21 mouse cellular contexts compared by ENCODE assay signal in the genomic region with DNA sequence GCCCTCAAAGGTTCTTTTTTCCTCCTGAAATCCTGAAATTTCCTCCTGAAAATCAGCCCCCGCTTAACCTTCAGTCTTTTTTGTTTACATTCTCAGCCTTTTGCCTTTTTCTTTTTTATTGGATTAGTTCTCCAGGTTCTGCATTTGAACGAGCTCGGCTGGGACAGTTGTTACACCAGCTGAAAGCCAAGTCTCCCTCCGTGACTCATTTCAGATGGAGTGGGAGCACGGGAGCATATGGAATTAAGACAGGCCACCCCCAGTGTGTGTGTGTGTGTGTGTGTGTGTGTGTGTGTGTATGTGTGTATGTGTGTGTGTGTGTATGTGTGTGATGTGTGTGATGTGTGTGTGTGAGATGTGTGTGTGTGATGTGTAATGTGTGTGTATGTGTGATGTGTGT. TPM values are rescaled to one million over a fixed set of nuclear protein-coding genes. Genes with fewer than 3 reads are reported as not detected.
DNase-seq lines count a peak whose midpoint lies in the region; TF ChIP-seq lines count a peak whose summit lies in the region.
"Had no signal": no experiment of that assay in that cellular context is flagged by ENCODE, and none has a peak within 500 bp of the region (broad histone marks: within the 10 kb centered on the region; RNA-seq: fewer than 3 reads in every experiment).

No protein-coding gene starts in this region.

- H3K4me3 ChIP-seq in left cerebral cortex, adult 2 months, result no peak overlapping the region
- H3K4me3 ChIP-seq: forebrain, embryonic 10.5 days; forebrain, embryonic 13.5 days; gastrocnemius, adult 2 months; hindbrain, embryonic 12.5 days; hindbrain, embryonic 15.5 days had no signal

- no peak for TF ChIP-seq CTCF in left cerebral cortex, adult 2 months (IDR thresholded peaks at IDR 0.05)

- no peak overlapping the region for H3K27ac ChIP-seq in left cerebral cortex, adult 2 months
- H3K27ac ChIP-seq: forebrain, embryonic 10.5 days; forebrain, embryonic 13.5 days; gastrocnemius, adult 2 months; hindbrain, embryonic 12.5 days; hindbrain, embryonic 15.5 days had no signal

- peak; percentile 46 to 61 for DNase-seq in frontal cortex, adult 2 months (ENCODE audit: extremely low spot score in 1 of 2, low spot score in 1 of 2)
- DNase-seq in frontal cortex, postnatal 25 days (ENCODE audit: low spot score in 2 of 2), result no peak
- DNase-seq in left cerebral cortex, adult 18-20 months (ENCODE audit: low spot score in 2 of 2), result peak; percentile 40 to 43
- no peak for DNase-seq in left cerebral cortex, adult 2 months (ENCODE audit: extremely low spot score in 1 of 2, low spot score in 2 of 2)
- DNase-seq in left cerebral cortex, postnatal 36 days (ENCODE audit: low spot score in 2 of 2), result peak; percentile 28 to 35
- DNase-seq in left cerebral cortex, postnatal 10 days (ENCODE audit: extremely low spot score in 1 of 2, low spot score in 2 of 2), result no peak
- peak; percentile 30 for DNase-seq in right cerebral cortex, postnatal 25 days
- no peak for DNase-seq in right cerebral cortex, postnatal 10 days (ENCODE audit: low spot score in 2 of 2)
- DNase-seq: adrenal gland, adult 8-10 months; adrenal gland, postnatal 25 days; cerebellum, adult 18-20 months; cerebellum, adult 9-10 months; gastrocnemius, adult 2 months; gastrocnemius, postnatal 14 days; heart, adult 11 months had no signal

- intact Hi-C loops in left cerebral cortex, adult 2 months (cut with DNase I), result loop anchor here (5.0 kb wide), 1 partner anchor 36 kb away; the partner anchor contains the start of gene Mgat5b
- intact Hi-C loops in left cerebral cortex, postnatal 36 days (cut with DNase I), result loop anchor here (10.0 kb wide), 1 partner anchor 293 kb away; no protein-coding TSS in a partner anchor
- intact Hi-C loops in left cerebral cortex, postnatal 10 days (cut with DNase I), result no loop called here

RNA-seq across cellular contexts. Expression of gene Srsf2, which starts 28.5 kb away (rescaled TPM):
- polyA plus RNA-seq in frontal cortex, adult 2 months (2012; rRNA removed), result 324 and 333 TPM in 2 replicates
- 100 to 1,000 TPM; 155 to 157 TPM for total RNA-seq in left cerebral cortex, adult 18-20 months (2021)
- 100 to 1,000 TPM; 150 to 158 TPM for total RNA-seq in left cerebral cortex, adult 2 months (2021)
- 100 to 1,000 TPM; 137 to 155 TPM for total RNA-seq in left cerebral cortex, postnatal 36 days (2021)
- total RNA-seq in left cerebral cortex, postnatal 10 days (2021), result 100 to 1,000 TPM; 196 to 199 TPM

RNA-seq across cellular contexts. Expression of gene Mfsd11, which starts 29.2 kb away (rescaled TPM):
- 37.9 and 41.2 TPM in 2 replicates for polyA plus RNA-seq in frontal cortex, adult 2 months (2012; rRNA removed)
- total RNA-seq in left cerebral cortex, adult 18-20 months (2021), result 10 to 100 TPM; 40.3 to 44.9 TPM
- total RNA-seq in left cerebral cortex, adult 2 months (2021), result 10 to 100 TPM; 39.3 to 41.8 TPM
- 10 to 100 TPM; 33.2 to 41.6 TPM for total RNA-seq in left cerebral cortex, postnatal 36 days (2021)
- total RNA-seq in left cerebral cortex, postnatal 10 days (2021), result 10 to 100 TPM; 39.8 to 49.4 TPM

RNA-seq across cellular contexts. Expression of gene Mgat5b, which starts 37.2 kb away (rescaled TPM):
- polyA plus RNA-seq in frontal cortex, adult 2 months (2012; rRNA removed), result 60.5 and 69.0 TPM in 2 replicates
- total RNA-seq in left cerebral cortex, adult 18-20 months (2021), result 10 to 100 TPM; 82.9 to 85.7 TPM
- 10 to 100 TPM; 80.0 to 92.0 TPM for total RNA-seq in left cerebral cortex, adult 2 months (2021)
- total RNA-seq in left cerebral cortex, postnatal 36 days (2021), result 10 to 100 TPM; 76.5 to 86.1 TPM
- total RNA-seq in left cerebral cortex, postnatal 10 days (2021), result 10 to 100 TPM; 91.5 to 94.4 TPM
- total RNA-seq: gastrocnemius, adult 2 months; hematopoietic stem cell, adult 5-6 weeks had no signal
- polyA plus RNA-seq: activated CD4-positive, CD25-positive, alpha-beta regulatory T cell, adult 4 months had no signal

RNA-seq across cellular contexts. Expression of gene Jmjd6, which starts 38.2 kb away (rescaled TPM):
- 24.4 and 25.0 TPM in 2 replicates for polyA plus RNA-seq in frontal cortex, adult 2 months (2012; rRNA removed)
- 10 to 100 TPM; 28.3 to 31.3 TPM for total RNA-seq in left cerebral cortex, adult 18-20 months (2021)
- 10 to 100 TPM; 29.7 to 35.9 TPM for total RNA-seq in left cerebral cortex, adult 2 months (2021)
- 10 to 100 TPM; 28.4 to 29.1 TPM for total RNA-seq in left cerebral cortex, postnatal 36 days (2021)
- total RNA-seq in left cerebral cortex, postnatal 10 days (2021), result 10 to 100 TPM; 27.7 to 29.3 TPM

RNA-seq across cellular contexts. Expression of gene Mettl23, which starts 38.4 kb away (rescaled TPM):
- 36.6 and 39.8 TPM in 2 replicates for polyA plus RNA-seq in frontal cortex, adult 2 months (2012; rRNA removed)
- total RNA-seq in left cerebral cortex, adult 18-20 months (2021), result 10 to 100 TPM; 23.8 to 25.8 TPM
- 10 to 100 TPM; 23.9 to 26.3 TPM for total RNA-seq in left cerebral cortex, adult 2 months (2021)
- 10 to 100 TPM; 24.4 to 29.5 TPM for total RNA-seq in left cerebral cortex, postnatal 36 days (2021)
- total RNA-seq in left cerebral cortex, postnatal 10 days (2021), result 10 to 100 TPM; 26.7 to 29.4 TPM

Comparison
In these comparisons a context has a peak if more than half of its experiments do, and no peak if none do; other contexts are left out.
1. DNase-seq: peak in frontal cortex, adult 2 months (2 of 2), left cerebral cortex, adult 18-20 months (2 of 2), left cerebral cortex, postnatal 36 days (2 of 2) and right cerebral cortex, postnatal 25 days (single experiment); none in frontal cortex, postnatal 25 days (0 of 2), left cerebral cortex, adult 2 months (0 of 2), left cerebral cortex, postnatal 10 days (0 of 2) and right cerebral cortex, postnatal 10 days (0 of 2).